9 mouse cellular contexts compared by ENCODE assay signal in genomic region chr11:5100283-5100682, GRCm38 (mm10). TPM values are rescaled to one million over a fixed set of nuclear protein-coding genes. Genes with fewer than 3 reads are reported as not detected.
A peak's percentile ranks its signal among the peaks of the same experiment; 100 is the strongest.
DNase-seq lines count a peak whose midpoint lies in the region; ATAC-seq and TF ChIP-seq lines count a peak whose summit lies in the region.
"Had no signal": no experiment of that assay in that cellular context is flagged by ENCODE, and none has a peak within 500 bp of the region (broad histone marks: within the 10 kb centered on the region; RNA-seq: fewer than 3 reads in every experiment).

No protein-coding gene starts in this region.

- no peak for ATAC-seq in forebrain, embryonic 12.5 days (ENCODE audit: low FRiP score)
- no peak for ATAC-seq in liver, embryonic 14.5 days (ENCODE audit: insufficient read depth)
- no peak for ATAC-seq in megakaryocyte progenitor cell, adult 5-6 weeks (replicated peaks; ENCODE audit: poor library complexity)

- peak overlapping the region; percentile 36; the same call in 1 of the 2 replicates for H3K9ac ChIP-seq in CH12.LX (ENCODE audit: insufficient read depth, low read depth)
- H3K9ac ChIP-seq in forebrain, embryonic 12.5 days: peak overlapping the region; percentile 98
- H3K9ac ChIP-seq in liver, embryonic 14.5 days (replicated peaks): peak overlapping the region; percentile 93

- H3K4me2 ChIP-seq in CH12.LX (ENCODE audit: insufficient read depth, low read depth, poor library complexity, severe bottlenecking): peak overlapping the region; percentile 57
- peak overlapping the region; percentile 91 for H3K4me2 ChIP-seq in forebrain, embryonic 12.5 days
- peak overlapping the region; percentile 93 for H3K4me2 ChIP-seq in liver, embryonic 14.5 days (ENCODE audit: low read depth)

- dilution Hi-C loops in CH12.LX (cut with MboI; ENCODE audit: extremely low pct_ligation_motif_present, extremely low pct_unique_long_range_greater_than_20kb, low sequenced_read_pairs): no loop called here

- TF ChIP-seq CTCF in CH12.LX (conservative IDR thresholded peaks at IDR 0.05 in 1 of 2, IDR thresholded peaks at IDR 0.05 in 1 of 2; ENCODE audit: low read depth in 2 of 2, low read length in 2 of 2): 0 out of 4 replicates have a peak, but pooled peaks of 1 of the 2 experiments have one; percentile 9
- peak; percentile 19; the same call in 1 of the 2 replicates for TF ChIP-seq CTCF in liver, embryonic 14.5 days (IDR thresholded peaks at IDR 0.05; ENCODE audit: low read depth)

- TF ChIP-seq RAD21 in CH12.LX (IDR thresholded peaks at IDR 0.05; ENCODE audit: low read depth, low read length): no peak

- no peak for TF ChIP-seq EP300 in CH12.LX (IDR thresholded peaks at IDR 0.05; ENCODE audit: low read length)
- no peak for TF ChIP-seq EP300 in liver, embryonic 14.5 days (IDR thresholded peaks at IDR 0.05; ENCODE audit: low read depth)

- TF ChIP-seq POLR2A in CH12.LX (IDR thresholded peaks at IDR 0.05; ENCODE audit: low read depth, low read length): no peak

- no peaks in the 10 kb centered on the region for H3K9me3 ChIP-seq in CH12.LX (replicated peaks; ENCODE audit: low read length)
- H3K9me3 ChIP-seq in forebrain, embryonic 12.5 days: no peaks in the 10 kb centered on the region
- H3K9me3 ChIP-seq in liver, embryonic 14.5 days (ENCODE audit: control insufficient read depth, low read length): no peaks in the 10 kb centered on the region

- peak; percentile 41 for DNase-seq in embryo, embryonic 10 days (ENCODE audit: low spot score)
- no peak for DNase-seq in embryo, embryonic 9.5 days (ENCODE audit: extremely low spot score)
- peak; percentile 34 for DNase-seq in CH12.LX (ENCODE audit: extremely low read depth)
- peak in 1 of 3 experiments; percentile 23 for DNase-seq in liver, embryonic 14.5 days (ENCODE audit: low read depth in 3 of 3, low spot score in 3 of 3)
- no peak for DNase-seq in adipocyte (ENCODE audit: low spot score)
- no peak for DNase-seq in frontal cortex, postnatal 14 days (ENCODE audit: low spot score in 2 of 2)

- WGBS in forebrain, embryonic 12.5 days: under 1% methylated on average over 7 of the region's 7 CpGs
- WGBS in liver, embryonic 14.5 days (ENCODE audit: insufficient replicate concordance): under 1% methylated on average over 7 of the region's 7 CpGs

- in situ Hi-C loops in CH12.LX (cut with MboI; ENCODE audit: low pct_ligation_motif_present, low pct_unique_long_range_greater_than_20kb, low sequenced_read_pairs): no loop called here

- H3K79me2 ChIP-seq in CH12.LX (replicated peaks; ENCODE audit: control insufficient read depth, extremely low read depth, insufficient read depth, poor library complexity, severe bottlenecking): peaks cover 36% of the 10 kb centered on the region

- H3K27me3 ChIP-seq in CH12.LX (replicated peaks): no peaks in the 10 kb centered on the region
- no peaks in the 10 kb centered on the region for H3K27me3 ChIP-seq in forebrain, embryonic 12.5 days
- no peaks in the 10 kb centered on the region for H3K27me3 ChIP-seq in liver, embryonic 14.5 days (ENCODE audit: control insufficient read depth, insufficient read depth, low read length)
- H3K27me3 ChIP-seq: Patski had no signal

- H3K4me1 ChIP-seq in CH12.LX (ENCODE audit: control insufficient read depth in 1 of 2, insufficient read depth in 2 of 2): peaks cover 7 to 31% of the 10 kb centered on the region in 2 experiments; a peak in 3 of 4 replicates
- H3K4me1 ChIP-seq in forebrain, embryonic 12.5 days: peaks cover 35% of the 10 kb centered on the region
- peaks cover 11 to 24% of the 10 kb centered on the region in 2 experiments for H3K4me1 ChIP-seq in liver, embryonic 14.5 days (replicated peaks; ENCODE audit: control insufficient read depth in 2 of 2, insufficient read depth in 2 of 2, low read length in 1 of 2)

- H3K36me3 ChIP-seq in CH12.LX (replicated peaks in 1 of 2; ENCODE audit: control insufficient read depth in 1 of 2, insufficient read depth in 1 of 2, low read length in 1 of 2): peaks cover 16 to 43% of the 10 kb centered on the region in 2 experiments
- H3K36me3 ChIP-seq in forebrain, embryonic 12.5 days (replicated peaks): peaks cover 23% of the 10 kb centered on the region
- H3K36me3 ChIP-seq in liver, embryonic 14.5 days (replicated peaks; ENCODE audit: control insufficient read depth, insufficient read depth, low read depth): peaks cover 6% of the 10 kb centered on the region

- no peak overlapping the region for H3K27ac ChIP-seq in CH12.LX (ENCODE audit: insufficient read depth, low read depth)
- H3K27ac ChIP-seq in forebrain, embryonic 12.5 days: peak overlapping the region; percentile 96
- H3K27ac ChIP-seq in liver, embryonic 14.5 days: peak overlapping the region; percentile 85

- peak overlapping the region; percentile 74 to 94 (median 85) for H3K4me3 ChIP-seq in CH12.LX (replicated peaks in 1 of 3; ENCODE audit: low read depth in 2 of 3, low read length in 2 of 3, poor library complexity in 1 of 3)
- peak overlapping the region; percentile 99 for H3K4me3 ChIP-seq in forebrain, embryonic 12.5 days (replicated peaks)
- H3K4me3 ChIP-seq in liver, embryonic 14.5 days (ENCODE audit: insufficient read depth in 1 of 2, low read depth in 2 of 2, low read length in 2 of 2): peak overlapping the region; percentile 71 to 90

TF ChIP-seq in CH12.LX, 34 proteins besides CTCF, POLR2A, EP300 and RAD21:
- TF ChIP-seq HCFC1 (IDR thresholded peaks at IDR 0.05; ENCODE audit: low read depth, low read length): no peak
- peak; percentile 18; the same call in 1 of the 2 replicates for TF ChIP-seq MAX (IDR thresholded peaks at IDR 0.05; ENCODE audit: low read length)
- no peak for TF ChIP-seq ZC3H11A (IDR thresholded peaks at IDR 0.05; ENCODE audit: low read depth, low read length)
- 0 out of 2 replicates have a peak, but pooled peaks have one; percentile 1 for TF ChIP-seq SIN3A (IDR thresholded peaks at IDR 0.05; ENCODE audit: low read length)
TF ChIP-seq in CH12.LX: peak in this region for 2.

RNA-seq across cellular contexts. Expression of gene Ewsr1, which starts 1.2 kb away (rescaled TPM):
- total RNA-seq in CH12.LX (2012; rRNA removed) (399 and 425 TPM in 2 replicates), CH12.LX (2014; rRNA removed) (418 and 428 TPM in 2 replicates)
- 1,159 and 1,267 TPM in 2 replicates for polyA plus RNA-seq in CH12.LX (2012; ENCODE audit: insufficient read length, low read depth)
- 915 and 936 TPM in 2 replicates for polyA plus RNA-seq in forebrain, embryonic 12.5 days (2016; fragmentation: Nextera tagmentation; extraction: Ambion mirVana)
- 185 and 220 TPM in 2 replicates for polyA plus RNA-seq in liver, embryonic 14.5 days (2012; rRNA removed)
- polyA plus RNA-seq in liver, embryonic 14.5 days (2014; fragmentation: Nextera tagmentation; extraction: Ambion mirVana): 113 and 132 TPM in 2 replicates
- total RNA-seq in megakaryocyte progenitor cell, adult 5-6 weeks (2015): 183 and 217 TPM in 2 replicates
- 513 and 628 TPM in 2 replicates for total RNA-seq in megakaryocyte progenitor cell, adult 5-6 weeks (2017)

RNA-seq across cellular contexts. Expression of gene Rhbdd3, which starts 1.6 kb away (rescaled TPM):
- total RNA-seq in CH12.LX (2012; rRNA removed): 16.8 and 17.0 TPM in 2 replicates
- 11.6 and 15.0 TPM in 2 replicates for total RNA-seq in CH12.LX (2014; rRNA removed)
- polyA plus RNA-seq in CH12.LX (2012; ENCODE audit: insufficient read length, low read depth): 16.0 and 20.6 TPM in 2 replicates
- polyA plus RNA-seq in forebrain, embryonic 12.5 days (2016; fragmentation: Nextera tagmentation; extraction: Ambion mirVana): 27.5 and 27.6 TPM in 2 replicates
- polyA plus RNA-seq in liver, embryonic 14.5 days (2012; rRNA removed): 11.0 and 15.0 TPM in 2 replicates
- polyA plus RNA-seq in liver, embryonic 14.5 days (2014; fragmentation: Nextera tagmentation; extraction: Ambion mirVana): 11.1 and 11.8 TPM in 2 replicates
- total RNA-seq in megakaryocyte progenitor cell, adult 5-6 weeks (2015): 8.5 and 10.2 TPM in 2 replicates
- 22.2 and 33.8 TPM in 2 replicates for total RNA-seq in megakaryocyte progenitor cell, adult 5-6 weeks (2017)

RNA-seq across cellular contexts. Expression of gene Gas2l1, which starts 35.2 kb away (rescaled TPM):
- total RNA-seq in CH12.LX (2012; rRNA removed) (8.8 and 10.0 TPM in 2 replicates), CH12.LX (2014; rRNA removed) (2.6 and 3.3 TPM in 2 replicates)
- polyA plus RNA-seq in CH12.LX (2012; ENCODE audit: insufficient read length, low read depth): 10.2 and 12.5 TPM in 2 replicates
- 28.5 and 31.8 TPM in 2 replicates for polyA plus RNA-seq in forebrain, embryonic 12.5 days (2016; fragmentation: Nextera tagmentation; extraction: Ambion mirVana)
- polyA plus RNA-seq in liver, embryonic 14.5 days (2012; rRNA removed): 10.9 and 11.3 TPM in 2 replicates
- 12.1 and 17.1 TPM in 2 replicates for polyA plus RNA-seq in liver, embryonic 14.5 days (2014; fragmentation: Nextera tagmentation; extraction: Ambion mirVana)
- 0.22 and 0.46 TPM in 2 replicates for total RNA-seq in megakaryocyte progenitor cell, adult 5-6 weeks (2015)
- total RNA-seq in megakaryocyte progenitor cell, adult 5-6 weeks (2017): 0.58 TPM in 1 of 2 replicates, not detected in the other

RNA-seq across cellular contexts. Expression of gene Rasl10a, which starts 42.4 kb away (rescaled TPM):
- total RNA-seq in CH12.LX (2012; rRNA removed): 6.5 and 9.1 TPM in 2 replicates
- 2.1 and 3.0 TPM in 2 replicates for total RNA-seq in CH12.LX (2014; rRNA removed)
- polyA plus RNA-seq in CH12.LX (2012; ENCODE audit: insufficient read length, low read depth): 6.3 and 7.5 TPM in 2 replicates
- 0.18 and 0.59 TPM in 2 replicates for polyA plus RNA-seq in forebrain, embryonic 12.5 days (2016; fragmentation: Nextera tagmentation; extraction: Ambion mirVana)
- polyA plus RNA-seq in liver, embryonic 14.5 days (2012; rRNA removed): 0.21 and 0.32 TPM in 2 replicates
- 0.34 and 0.38 TPM in 2 replicates for polyA plus RNA-seq in liver, embryonic 14.5 days (2014; fragmentation: Nextera tagmentation; extraction: Ambion mirVana)
- not detected in 2 replicates for total RNA-seq in megakaryocyte progenitor cell, adult 5-6 weeks (2015)
- not detected in 2 replicates for total RNA-seq in megakaryocyte progenitor cell, adult 5-6 weeks (2017)

RNA-seq across cellular contexts. Expression of gene Emid1, which starts 51.8 kb away (rescaled TPM):
- 0.13 TPM in 1 of 2 replicates, not detected in the other for total RNA-seq in CH12.LX (2012; rRNA removed)
- total RNA-seq in CH12.LX (2014; rRNA removed): not detected in 2 replicates
- not detected in 2 replicates for polyA plus RNA-seq in CH12.LX (2012; ENCODE audit: insufficient read length, low read depth)
- polyA plus RNA-seq in forebrain, embryonic 12.5 days (2016; fragmentation: Nextera tagmentation; extraction: Ambion mirVana): 16.0 and 18.2 TPM in 2 replicates
- polyA plus RNA-seq in liver, embryonic 14.5 days (2012; rRNA removed): 1.3 and 1.5 TPM in 2 replicates
- 1.3 and 1.9 TPM in 2 replicates for polyA plus RNA-seq in liver, embryonic 14.5 days (2014; fragmentation: Nextera tagmentation; extraction: Ambion mirVana)
- total RNA-seq in megakaryocyte progenitor cell, adult 5-6 weeks (2015): 3.5 and 5.5 TPM in 2 replicates
- 5.2 and 5.5 TPM in 2 replicates for total RNA-seq in megakaryocyte progenitor cell, adult 5-6 weeks (2017)
- polyA plus RNA-seq: Patski had no signal

Comparison
In these comparisons a context has a peak if more than half of its experiments do, and no peak if none do; other contexts are left out.
1. DNase-seq: peak in embryo, embryonic 10 days (single experiment) and CH12.LX (single experiment); none in embryo, embryonic 9.5 days (single experiment), adipocyte (single experiment) and frontal cortex, postnatal 14 days (0 of 2).
2. H3K9ac ChIP-seq: peak in every context shown above with its lines; median percentile 98 in forebrain, embryonic 12.5 days; 93 in liver, embryonic 14.5 days; 36 in CH12.LX.
3. Peak in every context shown above with its lines, with median percentiles within 50 percentile points of each other: H3K4me2 ChIP-seq and H3K4me3 ChIP-seq.